22 mouse cellular contexts compared by ENCODE assay signal in genomic region chr10:17654308-17654858, GRCm38 (mm10).
DNase-seq lines count a peak whose midpoint lies in the region; ATAC-seq and TF ChIP-seq lines count a peak whose summit lies in the region.
"Had no signal": no experiment of that assay in that cellular context is flagged by ENCODE, and none has a peak within 500 bp of the region (broad histone marks: within the 10 kb centered on the region; RNA-seq: fewer than 3 reads in every experiment).

No protein-coding gene starts in this region.

- ATAC-seq in midbrain, embryonic 16.5 days = no peak
- ATAC-seq: forebrain, embryonic 16.5 days; inflammation-experienced regulatory T-cells, adult 6 months; lung, postnatal 0 days had no signal

- H3K27ac ChIP-seq in olfactory bulb, adult 2 months (ENCODE audit: insufficient read depth, low read depth, low read length) = peak overlapping the region; percentile 77
- no peak overlapping the region for H3K27ac ChIP-seq in midbrain, embryonic 16.5 days (ENCODE audit: low read length)
- H3K27ac ChIP-seq: heart, adult 2 months; heart, embryonic 15.5 days; hindbrain, embryonic 14.5 days; layer of hippocampus, adult 2 months; midbrain, embryonic 10.5 days had no signal

- TF ChIP-seq POLR2A in olfactory bulb, adult 2 months (IDR thresholded peaks at IDR 0.05; ENCODE audit: insufficient read depth, low read depth, low read length) = no peak

- no peaks in the 10 kb centered on the region for H3K27me3 ChIP-seq in midbrain, embryonic 16.5 days (ENCODE audit: control insufficient read depth, insufficient read depth, low read depth, low read length)
- H3K27me3 ChIP-seq: heart, embryonic 15.5 days had no signal

- intact Hi-C loops in heart, postnatal 25 days (cut with DNase I) = no loop called here

- no peaks in the 10 kb centered on the region for H3K9me3 ChIP-seq in midbrain, embryonic 16.5 days (replicated peaks; ENCODE audit: control insufficient read depth, low read length, poor library complexity, severe bottlenecking)
- H3K9me3 ChIP-seq: heart, embryonic 15.5 days; midbrain, embryonic 10.5 days had no signal

- no peak overlapping the region for H3K4me2 ChIP-seq in midbrain, embryonic 16.5 days (ENCODE audit: low read length)
- H3K4me2 ChIP-seq: heart, embryonic 15.5 days; hindbrain, embryonic 14.5 days had no signal

- no peaks in the 10 kb centered on the region for H3K36me3 ChIP-seq in midbrain, embryonic 16.5 days (ENCODE audit: control insufficient read depth, insufficient read depth, low read length)
- H3K36me3 ChIP-seq: heart, embryonic 15.5 days; midbrain, embryonic 10.5 days had no signal

- TF ChIP-seq CTCF in olfactory bulb, adult 2 months (IDR thresholded peaks at IDR 0.05; ENCODE audit: insufficient read depth, low read depth, low read length) = no peak

- peak; percentile 10 for DNase-seq in 3134 (ENCODE audit: extremely low read depth, insufficient read length, low spot score)
- peak; percentile 72 for DNase-seq in 3T3-L1 (ENCODE audit: low read depth, low spot score)
- DNase-seq in Muller cell, postnatal 12 days (ENCODE audit: inconsistent ontology term) = peak; percentile 27
- DNase-seq in cerebellum, adult 11 months = no peak
- no peak for DNase-seq in heart, postnatal 25 days (ENCODE audit: low spot score)
- DNase-seq: cerebellum, adult 18-20 months; cerebellum, postnatal 36 days; embryo, embryonic 11 days; gastrocnemius, postnatal 36 days; heart, adult 2 months; heart, postnatal 4 days; kidney, postnatal 25 days; spleen, adult 18-20 months had no signal

- WGBS in olfactory bulb, adult 2 months = 22% methylated on average over 2 of the region's 2 CpGs
- WGBS in midbrain, embryonic 16.5 days = 64% methylated on average over 2 of the region's 2 CpGs

- no peak overlapping the region for H3K9ac ChIP-seq in midbrain, embryonic 16.5 days (ENCODE audit: low read depth, low read length)
- H3K9ac ChIP-seq: heart, embryonic 15.5 days; hindbrain, embryonic 14.5 days had no signal

- H3K4me1 ChIP-seq in olfactory bulb, adult 2 months (ENCODE audit: control insufficient read depth, insufficient read depth, low read length) = peaks cover 11% of the 10 kb centered on the region
- no peaks in the 10 kb centered on the region for H3K4me1 ChIP-seq in midbrain, embryonic 16.5 days (ENCODE audit: control insufficient read depth, insufficient read depth, low read length)

- no peak overlapping the region for H3K4me3 ChIP-seq in olfactory bulb, adult 2 months (ENCODE audit: insufficient read depth, low read depth, low read length)
- H3K4me3 ChIP-seq in midbrain, embryonic 16.5 days (ENCODE audit: low read depth, low read length) = no peak overlapping the region
- H3K4me3 ChIP-seq: heart, adult 2 months; heart, embryonic 15.5 days; layer of hippocampus, adult 2 months; midbrain, embryonic 10.5 days had no signal

Comparison
In these comparisons a context has a peak if more than half of its experiments do, and no peak if none do; other contexts are left out.
1. DNase-seq: peak in 3134 (single experiment), 3T3-L1 (single experiment) and Muller cell, postnatal 12 days (single experiment); none in cerebellum, adult 11 months (single experiment) and heart, postnatal 25 days (single experiment).